Mouse (Mus musculus) 416B (cell line): ENCODE measurements at regions not wholly inside any gene's neighbourhood (a gene's known extent, or its start where the extent isn't known, plus 50 kb on each side); places are given as distances from the start of the nearest gene placed in this dataset.

ENCODE experiments used
- DNase-seq: peaks from one replicate; pipeline ENCODE4 v3.0.0; 2011; ENCODE audit warnings: low read depth

DNA sequence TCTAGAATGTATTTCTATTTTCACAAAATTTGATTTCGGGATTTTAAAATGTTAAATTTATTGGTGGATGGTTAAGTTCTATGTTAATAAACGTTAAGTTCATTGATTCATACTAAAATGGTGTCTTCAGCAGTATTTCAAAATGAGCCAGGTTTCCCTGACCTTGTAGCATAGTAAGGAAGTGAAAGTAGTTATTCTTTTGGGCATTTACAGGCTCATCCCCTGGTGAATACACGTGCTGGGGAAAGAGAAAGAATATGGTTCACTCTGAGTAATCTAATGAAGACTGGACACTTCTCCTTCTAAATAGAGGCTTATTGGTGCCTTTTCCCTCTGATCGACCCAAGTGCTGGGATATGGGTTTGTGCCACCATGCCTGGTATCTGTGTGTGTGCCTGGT lies 281.1 kb downstream of the Lipi start:
- no peak for DNase-seq

DNA sequence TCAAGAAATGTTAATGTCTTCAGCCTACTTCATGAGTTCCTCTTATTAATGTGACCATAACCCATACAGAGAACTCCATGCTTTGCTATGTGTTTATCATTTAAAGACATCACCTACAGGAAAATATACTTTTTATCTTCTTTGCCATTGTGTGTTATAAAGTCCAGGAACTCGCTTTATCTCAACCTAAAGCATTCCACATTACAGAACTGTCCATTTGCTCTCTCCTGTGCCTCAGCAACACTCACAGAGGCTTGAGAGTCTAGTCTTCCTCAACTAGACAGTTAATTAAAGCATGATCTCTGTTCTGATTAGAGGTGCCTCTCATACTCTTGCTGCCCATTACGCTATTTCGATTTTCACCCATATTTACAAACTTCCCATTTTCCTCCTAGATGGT lies 288.4 kb downstream of the Lipi start:
- DNase-seq, result no peak

GRCm38 (mm10) chr16:75292736-75293428 lies 293.0 kb downstream of the Lipi start:
- DNase-seq, result peak; percentile 74

DNA sequence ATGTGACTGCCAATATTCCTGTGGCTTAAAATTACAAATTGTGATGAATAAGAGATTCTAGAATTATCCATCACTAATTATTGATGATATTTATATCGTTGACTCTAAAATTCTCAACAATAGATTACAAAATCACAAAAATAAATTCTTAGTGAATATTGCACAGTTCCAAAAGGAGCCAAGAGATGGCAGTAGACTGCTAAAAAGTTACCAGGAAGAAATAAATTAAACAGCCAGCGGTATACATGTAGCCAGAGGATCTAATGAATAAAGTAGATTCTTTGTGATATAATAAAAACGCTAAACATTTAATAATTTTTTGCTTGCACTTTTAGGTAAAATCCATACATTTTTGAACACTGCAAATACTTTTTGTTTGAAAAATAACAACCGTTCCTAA lies 294.7 kb downstream of the Lipi start:
- peak; percentile 70 for DNase-seq

- no peak for DNase-seq
Measured at GRCm38 (mm10) chr16:75287150-75287549, 298.7 kb downstream of the Lipi start.

GRCm38 (mm10) chr16:75285811-75286210 lies 300.1 kb downstream of the Lipi start:
- no peak for DNase-seq

GRCm38 (mm10) chr16:75263903-75264302 lies 322.0 kb downstream of the Lipi start:
- no peak for DNase-seq

DNA sequence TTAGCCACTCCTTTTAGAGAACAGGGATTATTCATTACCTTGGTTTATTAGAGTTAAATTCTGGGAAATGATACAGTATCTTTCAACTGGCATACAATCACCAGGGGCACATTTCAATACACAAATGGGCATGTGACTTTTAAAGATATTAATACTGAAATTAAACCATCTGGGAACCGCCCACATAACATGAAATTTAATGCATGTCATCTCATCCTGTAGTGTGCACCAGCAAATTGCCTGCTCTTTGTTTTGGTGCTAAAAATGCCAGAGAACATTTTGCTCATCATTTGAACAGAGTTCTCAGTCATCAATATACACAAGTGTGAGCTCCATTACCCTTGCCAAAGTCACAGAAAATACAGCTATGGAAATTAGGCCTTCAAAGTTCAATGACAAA lies 330.9 kb downstream of the Lipi start:
- no peak for DNase-seq

GRCm38 (mm10) chr16:75249170-75249569 lies 336.7 kb downstream of the Lipi start:
- DNase-seq, result no peak

DNA sequence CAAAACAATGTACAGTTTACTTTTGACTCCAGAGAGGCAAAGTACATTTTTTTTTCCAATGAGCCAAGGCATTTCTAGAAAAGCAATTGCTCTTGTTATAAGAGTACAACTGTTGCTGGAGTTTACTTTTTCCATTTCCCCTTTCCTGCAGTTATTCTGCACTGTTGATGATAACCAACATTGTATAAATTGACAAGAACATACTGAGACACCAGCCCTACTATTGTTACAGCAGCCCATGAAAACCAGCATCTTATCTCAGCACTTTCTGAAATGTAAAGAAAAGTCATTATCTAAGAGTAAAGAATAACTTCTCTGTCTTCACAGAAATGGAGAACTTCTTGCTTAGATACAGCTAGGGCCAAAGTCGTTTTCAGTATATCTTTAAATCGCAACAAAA lies 345.5 kb downstream of the Lipi start:
- no peak for DNase-seq

- DNase-seq, result no peak
Measured at GRCm38 (mm10) chr16:75232133-75232532, 353.7 kb downstream of the Lipi start.

DNA sequence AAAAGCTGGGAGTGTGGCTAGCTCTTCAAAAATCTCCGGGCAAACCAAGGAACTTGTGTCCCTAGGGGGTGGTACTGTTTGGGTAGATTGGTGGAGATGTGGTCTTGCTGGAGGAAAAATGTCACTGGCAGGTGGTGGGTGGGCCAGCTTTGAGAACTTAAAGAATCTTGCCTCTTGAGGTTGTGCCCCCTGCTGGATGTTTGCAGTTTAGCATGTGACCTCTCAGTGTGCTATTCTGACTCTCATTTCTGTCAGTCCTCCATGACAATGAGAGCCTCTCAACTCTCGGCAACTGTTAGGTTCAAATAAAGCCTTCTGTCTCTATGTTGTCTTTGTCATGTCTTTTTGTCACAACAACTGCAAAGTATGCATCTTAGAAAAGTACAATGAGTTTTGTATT lies 392.5 kb downstream of the Lipi start:
- DNase-seq, result peak; percentile 26

GRCm38 (mm10) chr16:75190316-75190715 lies 395.5 kb downstream of the Lipi start:
- no peak for DNase-seq

DNA sequence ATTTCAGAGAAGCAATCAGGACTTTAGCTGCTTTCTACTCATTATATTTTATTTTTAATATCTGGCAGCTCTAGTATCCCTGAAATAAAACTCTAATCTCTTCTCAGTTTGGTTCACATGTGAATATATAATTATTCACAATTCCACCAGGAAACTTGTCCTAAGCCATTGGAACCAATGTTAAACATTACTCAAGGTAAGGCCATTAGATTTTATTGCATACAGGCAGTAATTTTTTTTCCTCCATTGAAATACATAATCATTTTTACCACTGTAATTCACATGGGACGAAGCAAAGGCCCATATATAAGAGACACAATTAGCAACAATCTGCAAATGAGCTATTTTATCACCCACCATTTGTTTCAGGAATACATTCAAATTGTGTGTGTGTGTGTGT lies 419.8 kb downstream of the Lipi start:
- no peak for DNase-seq

- DNase-seq, result peak; percentile 9
Measured at GRCm38 (mm10) chr16:75164969-75165726, 420.7 kb downstream of the Lipi start.

GRCm38 (mm10) chr16:75159740-75160139 lies 426.1 kb downstream of the Lipi start:
- peak; percentile 39 for DNase-seq

DNA sequence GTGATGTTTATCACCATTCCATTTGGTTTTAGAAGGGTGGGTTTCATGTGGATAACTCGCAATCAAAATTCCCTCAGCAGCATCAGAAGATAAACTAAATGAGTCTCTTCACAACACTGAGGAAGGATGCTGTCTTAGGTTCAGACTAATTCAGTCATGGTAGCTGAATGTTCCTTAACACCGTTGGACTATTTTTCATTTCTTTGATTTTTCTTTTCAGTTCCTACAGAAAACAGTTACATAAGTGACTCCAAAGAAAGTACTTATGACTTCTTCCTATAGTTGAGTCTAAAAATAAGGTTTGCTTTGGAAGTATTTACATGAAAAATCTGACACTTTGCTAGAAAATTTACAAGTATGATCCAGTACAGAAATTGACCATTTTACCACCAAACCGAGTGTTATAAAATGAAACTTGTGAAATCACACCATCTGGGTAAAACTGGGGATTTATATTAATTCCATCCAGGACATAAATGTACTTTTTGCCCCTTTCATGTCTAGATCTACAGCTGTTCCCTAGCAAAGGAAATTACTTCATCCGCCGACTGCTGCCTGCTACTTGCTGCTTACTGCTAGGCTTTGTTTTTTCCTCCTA lies 430.3 kb downstream of the Lipi start:
- no peak for DNase-seq
